Mouse (Mus musculus): ENCODE results near the gene Gmfb. TPM values are rescaled to one million over a fixed set of nuclear protein-coding genes. Genes with fewer than 3 reads are reported as not detected.

Gene Gmfb
- total RNA-seq (2023): 107 TPM

DNA sequence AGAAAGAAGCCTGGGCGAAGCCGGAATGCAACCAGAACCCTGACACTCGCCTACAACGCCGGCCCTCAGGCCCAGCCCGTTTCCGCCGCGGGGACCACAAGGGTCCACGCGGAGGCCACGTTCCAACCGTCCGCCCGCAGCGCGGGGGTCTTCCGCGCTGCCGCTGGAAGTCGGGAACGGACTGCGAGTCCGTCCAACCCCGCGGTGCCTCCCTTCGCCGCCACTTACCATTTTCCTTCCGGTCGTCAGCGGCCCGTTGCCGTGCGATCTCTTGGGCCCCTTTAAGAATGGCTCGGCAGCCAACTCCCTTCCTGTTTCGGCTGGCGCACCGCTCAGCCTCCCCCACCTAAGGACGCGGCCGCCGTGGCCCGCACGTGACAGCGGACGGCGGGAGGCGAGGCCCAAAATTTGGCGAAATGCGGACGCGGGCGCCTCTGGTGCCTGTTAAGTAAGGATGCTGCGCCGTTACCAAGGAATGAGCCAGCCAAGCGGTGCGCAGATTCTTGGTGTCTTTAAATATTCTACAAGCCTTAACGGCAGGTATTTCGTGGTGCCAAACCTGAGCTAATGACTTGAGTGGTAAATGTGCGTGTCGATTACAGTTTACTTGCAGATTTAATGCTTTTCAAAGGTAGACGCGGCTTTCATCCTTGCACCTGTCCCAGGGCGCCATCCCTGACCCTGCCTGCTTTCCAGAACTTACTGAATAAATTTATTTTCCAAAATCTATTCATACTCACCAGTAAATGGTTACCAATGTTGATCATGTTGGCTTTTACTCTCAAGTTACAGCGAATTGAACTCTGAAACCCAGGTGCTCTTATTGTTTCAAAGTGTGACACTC lies at the start of gene Gmfb:
Gene Gmfb (minus strand): TSS at position 370 of the 844 bp plus-strand sequence.

DNA sequence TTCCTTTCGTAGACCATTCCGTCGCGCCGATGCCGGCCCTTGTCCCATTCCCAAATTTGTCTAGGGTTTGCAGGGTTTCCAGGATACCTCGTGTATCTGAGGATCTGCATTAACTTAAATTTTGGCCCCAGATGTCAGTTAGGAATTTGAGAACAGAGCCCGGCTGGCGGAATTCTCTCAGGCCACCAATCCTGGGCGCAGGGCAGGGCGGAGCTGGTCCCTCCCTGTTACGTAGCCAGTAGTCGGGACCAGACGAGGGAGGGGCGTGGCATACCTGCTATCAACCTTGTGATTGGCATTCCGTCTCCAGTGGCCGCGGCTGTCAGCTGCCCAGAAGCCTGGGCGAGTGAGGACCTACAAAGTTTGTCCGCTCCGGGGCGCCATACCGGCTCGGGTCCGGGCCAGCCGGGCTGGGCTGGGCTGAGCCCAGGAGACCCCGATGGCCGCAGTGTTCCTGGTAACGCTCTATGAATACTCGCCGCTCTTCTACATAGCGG lies 9.8 kb upstream of the Gmfb start, which contains the start of gene Cgrrf1:
Gene Cgrrf1 (plus strand): TSS at position 289 of the 497 bp plus-strand sequence.

DNA sequence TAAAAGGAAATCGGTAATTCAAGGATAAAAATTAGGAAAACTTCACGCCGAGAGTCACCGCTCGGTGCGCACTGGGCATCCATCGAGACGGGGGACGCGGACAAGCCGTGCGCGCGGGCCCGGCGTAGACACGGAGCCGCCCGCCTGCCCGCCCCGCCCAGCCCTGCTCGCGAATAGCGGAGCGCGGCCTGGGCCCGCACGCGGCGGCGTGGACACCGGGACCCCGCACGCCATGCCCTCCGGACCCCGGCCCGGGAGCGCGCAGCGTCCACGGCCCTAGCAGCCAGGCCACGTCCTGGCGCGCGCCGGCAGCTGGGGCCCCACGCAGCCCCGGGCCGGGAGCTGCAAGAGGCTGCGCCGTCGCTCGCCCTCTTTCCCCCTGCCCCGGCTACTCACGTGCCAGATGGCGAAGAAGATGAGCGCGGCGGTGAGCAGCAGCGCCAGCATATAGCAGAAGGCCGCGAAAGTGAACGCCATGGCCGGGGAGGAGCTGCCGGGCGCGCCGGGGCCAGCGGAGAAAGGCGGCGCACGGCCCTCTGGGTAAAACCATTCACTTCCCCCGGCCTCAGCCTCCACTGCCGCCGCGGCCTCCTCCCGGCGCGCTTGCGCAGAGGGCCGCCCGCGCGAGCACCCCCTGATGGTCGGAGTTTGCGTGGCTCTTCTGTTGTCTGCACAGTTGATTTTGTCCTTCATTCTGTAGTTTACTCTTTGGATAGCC lies 34.1 kb downstream of the Gmfb start, which contains the start of gene Cnih1:
Gene Cnih1 (minus strand): TSS at position 625 of the 718 bp plus-strand sequence.

DNA sequence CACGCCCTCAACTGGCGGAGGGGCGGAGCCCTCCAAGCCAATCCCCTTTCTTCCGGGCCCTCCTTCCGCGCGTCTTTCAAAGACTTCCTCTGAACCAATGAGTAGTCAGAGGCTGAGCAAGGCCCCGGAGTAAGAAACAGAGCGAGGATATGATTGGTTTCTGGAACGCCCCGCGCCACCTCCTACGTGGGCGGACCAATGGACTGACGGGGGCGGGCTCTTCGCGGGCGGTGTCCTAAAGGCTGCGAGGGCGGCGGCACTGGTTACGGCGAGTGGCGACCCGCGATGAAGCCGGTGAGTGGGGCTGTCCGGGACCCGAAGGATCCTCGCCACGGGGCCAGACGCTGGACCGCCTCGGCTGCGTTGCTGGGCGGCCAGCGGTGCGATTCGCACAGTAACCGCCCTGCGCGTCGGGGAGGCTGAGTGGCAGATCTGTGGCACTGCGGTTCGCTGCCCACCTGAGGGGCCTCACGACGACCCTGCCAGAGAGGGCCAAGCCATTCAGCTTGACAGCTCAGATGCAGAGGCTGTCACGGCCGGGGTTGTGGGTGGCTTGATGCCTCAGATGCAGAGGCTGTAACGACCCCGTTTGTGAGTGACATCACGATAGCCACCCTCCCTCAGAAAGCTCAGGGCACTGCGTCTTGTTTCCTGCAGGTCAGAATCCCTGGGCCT lies 61.5 kb downstream of the Gmfb start, which contains the start of gene Cdkn3:
Gene Cdkn3 (plus strand): TSS at position 187 of the 675 bp plus-strand sequence.

Other genes with a start within 250 kb of the Gmfb start
- 1.5 TPM for gene Cdkn3, start 61.7 kb downstream of the Gmfb start, total RNA-seq (2023)
- 26.1 TPM for gene Cnih1, start 33.8 kb downstream of the Gmfb start, total RNA-seq (2023)
- 19.6 TPM for gene Cgrrf1, start 9.9 kb upstream of the Gmfb start, total RNA-seq (2023)
- 0.80 TPM for gene Samd4, start 60.6 kb upstream of the Gmfb start, total RNA-seq (2023)

Measured in CD8-positive naive resting alpha-beta T cell, adult 57 days (primary cell).